Mouse (Mus musculus): ENCODE measurements around the gene Ptpn6. TPM values are rescaled to one million over a fixed set of nuclear protein-coding genes. Genes with fewer than 3 reads are reported as not detected.
A peak's percentile ranks its signal among the peaks of the same experiment; 100 is the strongest.

Ptpn6 gene
- total RNA-seq, 2 experiments from 2014 or later = 8.3 to 8.4 TPM

DNA sequence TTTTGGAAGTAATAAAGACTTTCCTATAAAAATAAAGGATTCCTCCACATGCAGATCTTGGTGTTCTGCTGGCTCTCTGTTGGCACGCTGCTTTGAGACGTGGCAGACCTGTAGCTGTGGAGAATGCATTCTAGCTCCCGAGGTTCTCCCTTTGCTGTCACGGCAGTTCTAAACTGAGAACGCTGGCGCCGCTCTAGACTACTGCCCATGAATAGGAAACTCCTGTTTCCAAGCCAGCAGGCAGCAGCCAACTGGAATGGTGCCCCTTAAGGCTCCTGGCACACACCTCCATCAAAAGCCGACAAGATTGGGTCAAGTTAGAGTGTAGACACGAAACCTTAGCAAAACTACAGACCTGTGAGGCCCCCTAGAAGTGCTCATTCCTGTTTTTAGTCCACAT lies 64.9 kb downstream of the Ptpn6 start:
- DNase-seq (ENCODE audit: low spot score in 2 of 2) = no peak

- no peak for DNase-seq (ENCODE audit: low spot score in 2 of 2)
These were observed 66.4 kb downstream of the Ptpn6 start for GRCm38 (mm10) chr6:124672100-124672499.

Small RNA genes lying within 50 kb of the gene (microRNA-seq; reads per million reads assigned to microRNA genes)
- gene Mir141 (123 reads per million, percentile 49 among the genes with 10 or more reads in this experiment), gene Mir200c (985 reads per million, percentile 76 among the genes with 10 or more reads in this experiment)

Other genes starting within 250 kb of the Ptpn6 start
- gene C1rl, start 245.6 kb downstream of the Ptpn6 start, total RNA-seq (2021) = 10 to 100 TPM; 13.2 to 19.9 TPM
- 10 to 100 TPM; 36.8 to 48.1 TPM for gene C1ra, start 226.3 kb downstream of the Ptpn6 start, total RNA-seq (2021)
- 10 to 100 TPM; 48.1 to 66.6 TPM for gene C1s1, start 196.4 kb downstream of the Ptpn6 start, total RNA-seq (2021)
- 1 to 10 TPM; 3.6 to 5.6 TPM for gene C1rb, start 168.4 kb downstream of the Ptpn6 start, total RNA-seq (2021)
- gene C1s2, start 102.6 kb downstream of the Ptpn6 start, total RNA-seq (2021) = 1 to 10 TPM; 1.7 to 2.5 TPM
- gene Lpcat3, start 75.7 kb downstream of the Ptpn6 start, total RNA-seq (2021) = 100 to 1,000 TPM in 1 of 2 experiments, 10 to 100 TPM in 1; 99.6 to 105 TPM
- 100 to 1,000 TPM in 1 of 2 experiments, 10 to 100 TPM in 1; 99.3 to 101 TPM for gene Emg1, start 26.5 kb downstream of the Ptpn6 start, total RNA-seq (2021)
- 100 to 1,000 TPM; 400 to 439 TPM for gene Phb2, start 26.4 kb downstream of the Ptpn6 start, total RNA-seq (2021)
- 100 to 1,000 TPM; 313 TPM for gene Grcc10, start 2.7 kb upstream of the Ptpn6 start, total RNA-seq (2021)
- gene Gm45234, start 17.3 kb upstream of the Ptpn6 start, total RNA-seq (2021) = 1 to 10 TPM in 1 of 2 experiments, not detected in 1; 2.2 TPM
- gene Atn1, start 17.8 kb upstream of the Ptpn6 start, total RNA-seq (2021) = 100 to 1,000 TPM in 1 of 2 experiments, 10 to 100 TPM in 1; 99.7 to 111 TPM
- gene Eno2, start 31.0 kb upstream of the Ptpn6 start, total RNA-seq (2021) = 10 to 100 TPM; 17.9 to 28.3 TPM
- gene Lrrc23, start 41.0 kb upstream of the Ptpn6 start, total RNA-seq (2021) = not detected
- gene Spsb2, start 69.9 kb upstream of the Ptpn6 start, total RNA-seq (2021) = 10 to 100 TPM; 18.7 to 19.2 TPM
- 100 to 1,000 TPM; 422 to 439 TPM for gene Tpi1, start 75.6 kb upstream of the Ptpn6 start, total RNA-seq (2021)
- 100 to 1,000 TPM; 141 to 148 TPM for gene Usp5, start 90.8 kb upstream of the Ptpn6 start, total RNA-seq (2021)
- gene Cdca3, start 90.8 kb upstream of the Ptpn6 start, total RNA-seq (2021) = 10 to 100 TPM; 50.6 to 58.6 TPM
- 10 to 100 TPM; 13.9 to 16.3 TPM for gene Gnb3, start 101.6 kb upstream of the Ptpn6 start, total RNA-seq (2021)
- gene P3h3, start 119.0 kb upstream of the Ptpn6 start, total RNA-seq (2021) = 10 to 100 TPM; 47.3 to 52.2 TPM
- 1 to 10 TPM; 5.1 to 5.6 TPM for gene Gpr162, start 125.3 kb upstream of the Ptpn6 start, total RNA-seq (2021)
- gene Cd4, start 149.5 kb upstream of the Ptpn6 start, total RNA-seq (2021) = under 1 TPM; 0.62 to 0.84 TPM
- gene Lag3, start 173.0 kb upstream of the Ptpn6 start, total RNA-seq (2021) = 1 to 10 TPM; 1.5 to 1.7 TPM
- gene Ptms, start 181.4 kb upstream of the Ptpn6 start, total RNA-seq (2021) = 100 to 1,000 TPM; 692 to 728 TPM
- 100 to 1,000 TPM; 257 to 265 TPM for gene Mlf2, start 192.7 kb upstream of the Ptpn6 start, total RNA-seq (2021)
- 100 to 1,000 TPM; 143 to 151 TPM for gene Cops7a, start 226.8 kb upstream of the Ptpn6 start, total RNA-seq (2021)

All from adrenal gland, postnatal 4 days (tissue).